In genomic region chr5:44483426-44484106, GRCm38 (mm10) we compare ENCODE assay signal across 9 mouse cellular contexts.
A peak's percentile ranks its signal among the peaks of the same experiment; 100 is the strongest.
DNase-seq lines count a peak whose midpoint lies in the region; ATAC-seq lines count a peak whose summit lies in the region.
"Had no signal": no experiment of that assay in that cellular context is flagged by ENCODE, and none has a peak within 500 bp of the region (broad histone marks: within the 10 kb centered on the region; RNA-seq: fewer than 3 reads in every experiment).

No protein-coding gene starts in this region.

- H3K27ac ChIP-seq in hindbrain, embryonic 16.5 days (ENCODE audit: low read depth, low read length): no peak overlapping the region
- H3K27ac ChIP-seq: limb, embryonic 15.5 days had no signal

- no peak overlapping the region for H3K4me3 ChIP-seq in hindbrain, embryonic 16.5 days (ENCODE audit: low read length)
- H3K4me3 ChIP-seq: limb, embryonic 15.5 days had no signal

- H3K4me1 ChIP-seq in hindbrain, embryonic 16.5 days (ENCODE audit: control insufficient read depth, insufficient read depth, low read depth, low read length): no peaks in the 10 kb centered on the region

- no peak overlapping the region for H3K9ac ChIP-seq in hindbrain, embryonic 16.5 days (ENCODE audit: low read depth, low read length)
- H3K9ac ChIP-seq: limb, embryonic 15.5 days had no signal

- WGBS in hindbrain, embryonic 16.5 days: 64% methylated on average over 11 of the region's 11 CpGs

- H3K9me3 ChIP-seq in hindbrain, embryonic 16.5 days (ENCODE audit: control insufficient read depth, low read length): no peaks in the 10 kb centered on the region
- H3K9me3 ChIP-seq: limb, embryonic 15.5 days had no signal

- peak; percentile 17 for DNase-seq in adrenal gland, postnatal 10 days
- DNase-seq in adrenal gland, postnatal 25 days: no peak
- peak; percentile 76 for DNase-seq in embryo, embryonic 10 days (ENCODE audit: low spot score)
- DNase-seq in left cerebral cortex, postnatal 14 days (ENCODE audit: low spot score in 2 of 2): peak; percentile 65 to 74
- peak; percentile 55 to 58 for DNase-seq in right cerebral cortex, adult 2 months (ENCODE audit: low spot score in 2 of 2)
- DNase-seq in spleen, postnatal 14 days (ENCODE audit: low spot score in 2 of 2): no peak
- no peak for DNase-seq in testis, postnatal 10 days (ENCODE audit: low spot score)

- no peaks in the 10 kb centered on the region for H3K27me3 ChIP-seq in hindbrain, embryonic 16.5 days (replicated peaks; ENCODE audit: control insufficient read depth, insufficient read depth, low read length)
- H3K27me3 ChIP-seq: limb, embryonic 15.5 days had no signal

- H3K4me2 ChIP-seq in hindbrain, embryonic 16.5 days (ENCODE audit: low read length): 0 out of 2 replicates have a peak overlapping the region, but pooled peaks have one; percentile 27
- H3K4me2 ChIP-seq: limb, embryonic 15.5 days had no signal

- ATAC-seq in hindbrain, embryonic 16.5 days: peak; percentile 89

- intact Hi-C loops in left cerebral cortex, postnatal 14 days (cut with DNase I): loop anchor here (10.0 kb wide), 1 partner anchor 391 kb away; no protein-coding TSS in a partner anchor

- H3K36me3 ChIP-seq in hindbrain, embryonic 16.5 days (ENCODE audit: control insufficient read depth, insufficient read depth, low read length): no peaks in the 10 kb centered on the region
- H3K36me3 ChIP-seq: limb, embryonic 15.5 days had no signal

Comparison
In these comparisons a context has a peak if more than half of its experiments do, and no peak if none do; other contexts are left out.
1. DNase-seq: peak in adrenal gland, postnatal 10 days (single experiment), embryo, embryonic 10 days (single experiment), left cerebral cortex, postnatal 14 days (2 of 2) and right cerebral cortex, adult 2 months (2 of 2); none in adrenal gland, postnatal 25 days (single experiment), spleen, postnatal 14 days (0 of 2) and testis, postnatal 10 days (single experiment).